Mouse (Mus musculus) liver, embryonic 16.5 days (tissue): ENCODE measurements around the gene Sf3a1. TPM values are rescaled to one million over a fixed set of nuclear protein-coding genes. Genes with fewer than 3 reads are reported as not detected.
A peak's percentile ranks its signal among the peaks of the same experiment; 100 is the strongest.

Experiments
- ATAC-seq: fragments of 200-750 bp; cut with Nextera tagmentation; 2 replicates; pipeline ENCODE4 v1.8.0; 2017; ENCODE audit warnings: low read depth, mild to moderate bottlenecking, moderate number of reproducible peaks, moderate library complexity
- H3K27ac ChIP-seq: fragments of 300-500 bp; sonication (generic); 2 replicates; pipeline ENCODE4 v1.5.1; 2014; ENCODE audit warnings: mild to moderate bottlenecking, low read length
- H3K27me3 ChIP-seq: fragments of 300-500 bp; sonication (generic); 2 replicates; pipeline ENCODE4 v1.6.1; 2014; ENCODE audit warnings: low read depth, low read length, mixed read lengths; ENCODE audit not compliant: control insufficient read depth, insufficient read depth
- H3K36me3 ChIP-seq: fragments of 300-500 bp; sonication (generic); 2 replicates; pipeline ENCODE4 v1.6.1; 2014; ENCODE audit warnings: mild to moderate bottlenecking; ENCODE audit not compliant: control insufficient read depth, insufficient read depth
- H3K4me1 ChIP-seq: fragments of 300-500 bp; sonication (generic); 2 replicates; pipeline ENCODE4 v1.6.1; 2014; ENCODE audit warnings: low read depth, low read length, mixed read lengths; ENCODE audit not compliant: control insufficient read depth
- H3K4me2 ChIP-seq: fragments of 300-500 bp; sonication (generic); 2 replicates; pipeline ENCODE4 v1.6.1; 2014; ENCODE audit warnings: low read depth, low read length, mixed read lengths
- H3K4me3 ChIP-seq: fragments of 300-500 bp; sonication (generic); 2 replicates; pipeline ENCODE4 v1.5.1; 2014; ENCODE audit warnings: low read depth, mild to moderate bottlenecking, low read length
- H3K9ac ChIP-seq: fragments of 300-500 bp; sonication (generic); 2 replicates; pipeline ENCODE4 v1.6.1; 2014; ENCODE audit warnings: low read depth, low read length
- H3K9me3 ChIP-seq: fragments of 300-500 bp; sonication (generic); replicated peaks from 2 replicates; pipeline ENCODE4 v1.6.1; 2016; ENCODE audit warnings: low read length; ENCODE audit not compliant: control insufficient read depth
- WGBS: fragments of 180-500 bp; shearing (Covaris S2); extraction: QIAGEN DNeasy Blood & Tissue Kit; methylation state at CpG from one replicate; pipeline ENCODE4 v1.1.7; 2014; ENCODE audit not compliant: insufficient replicate concordance; 5-methylcytosine and 5-hydroxymethylcytosine counted together
- polyA plus RNA-seq: library from polyadenylated mRNA; unstranded; fragments of >200 nt; fragmentation: Nextera tagmentation; extraction: Ambion mirVana; gene quantifications from 2 replicates; pipeline ENCODE4 v1.2.1, GENCODE M21; 2015

Gene Sf3a1
- polyA plus RNA-seq, 1 experiment from 2014 or later: 18.2 TPM

DNA sequence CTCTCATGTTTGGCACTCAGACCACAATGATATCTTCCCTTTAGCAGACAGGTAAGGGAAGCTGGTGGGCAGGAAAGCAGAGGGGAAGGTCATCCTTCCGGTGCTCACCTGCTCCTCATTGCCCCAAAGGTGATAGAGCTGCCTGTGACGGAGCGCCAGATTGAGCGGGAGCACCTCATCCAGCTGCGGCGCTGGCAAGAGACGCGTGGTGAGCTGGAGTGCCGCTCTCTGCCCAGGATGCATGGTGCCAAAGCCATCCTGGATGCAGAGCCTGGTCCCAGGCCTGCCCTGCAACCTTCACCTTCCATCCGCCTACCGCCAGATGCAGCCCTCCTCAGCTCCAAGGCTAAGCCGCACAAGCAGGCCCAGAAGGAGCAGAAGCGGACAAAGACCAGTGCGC lies 54.4 kb downstream of the Sf3a1 start:
- Histone ChIP-seq H3K4me1 (peaks cover 18% of the 10 kb centered on the region), H3K27ac (no peak overlapping the region), H3K4me2 (no peak overlapping the region), H3K27me3 (peaks cover 13% of the 10 kb centered on the region), H3K4me3 (no peak overlapping the region), H3K36me3 (no peaks in the 10 kb centered on the region), H3K9me3 (no peaks in the 10 kb centered on the region), H3K9ac (no peak overlapping the region)
- WGBS: 93% methylated on average over 14 of the region's 14 CpGs
- no peak for ATAC-seq

DNA sequence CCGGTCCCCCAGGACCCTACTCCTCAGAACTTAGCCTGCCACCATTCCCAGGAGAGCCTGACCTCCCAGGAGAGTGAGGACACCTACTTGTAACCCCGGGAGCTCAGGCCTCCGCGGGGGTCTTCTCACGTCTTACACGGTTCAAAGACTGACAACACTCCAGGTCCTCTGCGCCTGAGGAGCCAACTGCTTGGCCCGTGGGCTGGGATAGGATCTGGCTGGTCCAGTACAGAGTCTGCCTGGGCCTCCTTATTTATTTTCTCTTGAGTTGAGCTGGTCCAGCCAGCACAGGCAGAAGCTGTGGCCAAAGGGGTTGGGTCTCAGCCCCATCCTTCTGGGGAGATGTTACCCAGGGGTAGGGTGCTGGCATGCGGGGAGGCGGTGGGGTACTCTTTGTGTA lies 54.9 kb downstream of the Sf3a1 start:
- Histone ChIP-seq H3K9ac (no peak overlapping the region), H3K4me3 (no peak overlapping the region), H3K36me3 (no peaks in the 10 kb centered on the region), H3K27ac (no peak overlapping the region), H3K27me3 (peaks cover 17% of the 10 kb centered on the region), H3K9me3 (no peaks in the 10 kb centered on the region), H3K4me1 (peaks cover 21% of the 10 kb centered on the region), H3K4me2 (no peak overlapping the region)
- 72% methylated on average over 10 of the region's 10 CpGs for WGBS
- ATAC-seq: no peak

DNA sequence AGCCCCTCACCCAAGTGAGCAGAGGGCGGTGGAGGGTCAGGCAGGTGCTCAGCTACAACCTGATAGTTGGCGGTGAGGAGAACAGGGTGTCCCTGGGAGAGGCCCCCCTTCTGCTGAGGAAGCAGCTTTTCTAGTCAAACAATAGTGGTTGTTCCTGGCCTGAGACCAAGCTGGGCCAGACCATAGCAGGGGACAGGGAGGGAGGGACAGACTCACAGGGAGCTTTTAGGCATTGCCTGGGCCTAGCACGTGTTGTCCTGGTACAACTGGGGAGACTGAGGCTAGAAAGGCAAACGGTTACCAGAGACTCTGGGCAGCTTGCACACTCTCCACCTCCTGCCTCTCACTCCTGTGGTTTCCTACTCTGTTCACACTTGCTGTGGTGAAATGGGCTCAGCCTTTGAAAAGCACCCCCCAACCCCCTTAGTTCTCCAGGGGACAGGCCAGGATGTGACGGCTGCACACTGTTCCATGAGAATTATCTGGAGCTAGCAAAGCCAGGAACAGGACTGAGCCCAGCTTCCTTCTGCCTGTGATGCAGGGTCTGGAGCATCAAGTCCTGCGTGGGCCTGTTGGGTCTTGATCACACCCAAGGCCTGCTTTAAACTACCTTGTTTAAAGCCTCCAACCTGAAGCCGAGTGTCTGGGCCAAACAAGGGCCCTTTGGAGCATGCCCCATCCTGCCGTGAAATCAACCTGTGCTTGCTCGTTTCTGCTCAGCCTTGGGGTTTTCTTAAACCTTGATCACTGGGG lies 56.3 kb downstream of the Sf3a1 start:
- no peaks in the 10 kb centered on the region for H3K9me3 ChIP-seq
- H3K9ac ChIP-seq: no peak overlapping the region
- no peak overlapping the region for H3K4me2 ChIP-seq
- H3K4me1 ChIP-seq: peaks cover 27% of the 10 kb centered on the region
- H3K4me3 ChIP-seq: no peak overlapping the region
- WGBS: 69% methylated on average over 9 of the region's 9 CpGs
- peaks cover 17% of the 10 kb centered on the region for H3K27me3 ChIP-seq
- no peak overlapping the region for H3K27ac ChIP-seq
- ATAC-seq: no peak
- H3K36me3 ChIP-seq: no peaks in the 10 kb centered on the region

DNA sequence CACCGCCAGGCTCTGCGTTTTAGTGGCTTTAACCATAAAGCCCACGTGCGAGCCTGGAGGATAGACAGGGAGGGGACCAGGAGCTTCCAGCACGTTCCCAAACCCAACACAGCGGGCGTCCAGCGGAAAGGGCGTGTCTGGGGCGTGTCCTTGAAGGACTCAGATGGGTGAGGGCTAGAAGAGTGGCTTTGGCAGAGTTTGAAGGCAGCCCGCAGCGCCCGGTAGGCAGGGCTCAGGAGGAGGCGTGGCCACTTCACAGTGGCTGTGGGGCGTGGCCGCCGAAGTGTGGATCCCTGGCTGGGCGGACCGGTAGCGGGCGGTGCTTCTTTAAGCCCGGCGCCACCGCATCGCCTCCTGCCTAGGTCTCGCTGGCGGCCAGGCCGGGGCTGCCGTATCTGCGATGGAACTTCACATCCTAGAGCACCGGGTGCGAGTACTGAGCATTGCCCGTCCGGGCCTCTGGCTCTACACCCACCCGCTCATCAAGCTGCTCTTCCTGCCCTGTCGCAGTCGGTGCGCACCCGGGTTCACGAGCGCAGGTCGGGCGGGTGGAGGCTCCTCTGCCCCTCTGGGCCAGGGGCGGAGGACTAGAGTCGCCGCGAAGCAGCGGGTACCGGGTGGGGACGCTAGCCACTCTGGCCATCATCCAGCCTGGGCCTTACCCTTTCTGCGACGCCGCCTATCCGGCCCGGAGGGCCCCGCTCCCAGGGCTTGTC lies 57.9 kb downstream of the Sf3a1 start, which contains the start of gene Castor1:
Gene Castor1, plus strand, starts transcription at position 312 of the 716 bp plus-strand sequence.
- under 1% methylated on average over 56 of the region's 56 CpGs for WGBS
- H3K27me3 ChIP-seq: peaks cover 17% of the 10 kb centered on the region
- no peaks in the 10 kb centered on the region for H3K9me3 ChIP-seq
- peak within 1 kb of the TSS; percentile 74 for H3K9ac ChIP-seq
- ATAC-seq: peak; percentile 93
- 0 out of 2 replicates have a peak within 1 kb of the TSS, but pooled peaks have one; percentile 48 for H3K27ac ChIP-seq
- peak within 1 kb of the TSS; percentile 63 for H3K4me3 ChIP-seq
- H3K4me2 ChIP-seq: peak within 1 kb of the TSS; percentile 99
- no peaks in the 10 kb centered on the region for H3K36me3 ChIP-seq
- H3K4me1 ChIP-seq: peaks cover 41% of the 10 kb centered on the region

DNA sequence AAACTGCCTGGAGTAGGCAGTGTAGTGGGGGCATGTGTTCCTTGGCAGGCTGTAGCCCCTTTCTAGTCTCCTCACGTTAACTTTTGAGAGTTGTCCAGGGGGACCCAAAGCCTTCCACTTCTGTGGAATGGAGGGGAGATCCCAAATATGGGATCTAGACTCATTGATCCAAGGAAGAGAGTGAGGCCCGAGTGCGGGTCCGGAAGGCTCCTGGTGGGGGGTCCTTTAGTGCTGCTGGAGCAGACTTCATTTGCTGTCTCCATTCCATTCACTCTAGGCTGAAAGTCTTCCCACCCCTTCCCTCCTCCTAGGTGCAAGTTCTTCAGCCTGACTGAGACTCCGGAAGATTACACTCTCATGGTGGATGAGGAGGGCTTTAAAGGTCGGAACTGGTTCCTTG lies 58.5 kb downstream of the Sf3a1 start:
- Histone ChIP-seq H3K36me3 (no peaks in the 10 kb centered on the region), H3K9me3 (no peaks in the 10 kb centered on the region), H3K27ac (no peak overlapping the region), H3K4me1 (peaks cover 47% of the 10 kb centered on the region), H3K9ac (peak overlapping the region; percentile 74), H3K4me2 (peak overlapping the region; percentile 99), H3K4me3 (peak overlapping the region; percentile 63), H3K27me3 (peaks cover 17% of the 10 kb centered on the region)
- WGBS: 14% methylated on average over 6 of the region's 6 CpGs
- no peak for ATAC-seq

DNA sequence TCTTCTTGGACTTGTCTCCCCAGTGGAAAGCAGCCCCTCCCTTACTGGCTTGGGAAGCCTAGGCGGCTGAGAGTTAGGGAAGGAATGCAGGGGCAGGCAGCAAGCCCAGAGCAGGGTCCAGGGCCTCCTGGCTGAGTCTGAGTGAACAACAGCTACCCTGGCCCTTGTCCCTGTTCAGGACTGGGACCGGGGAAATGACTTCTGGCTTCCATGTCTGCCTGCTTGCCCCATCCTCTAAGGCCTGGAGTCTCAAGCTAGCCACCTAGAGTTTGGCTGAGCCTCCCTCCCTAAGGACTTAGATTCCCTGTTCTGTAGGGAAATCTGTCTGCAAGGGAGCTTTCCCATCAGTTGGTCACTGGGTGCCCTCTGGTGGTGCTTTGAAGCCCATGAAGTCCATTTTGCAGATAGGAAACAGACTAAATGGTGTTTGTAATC lies 59.2 kb downstream of the Sf3a1 start:
- Histone ChIP-seq H3K9ac (no peak overlapping the region), H3K36me3 (no peaks in the 10 kb centered on the region), H3K4me1 (peaks cover 54% of the 10 kb centered on the region), H3K4me3 (no peak overlapping the region), H3K9me3 (no peaks in the 10 kb centered on the region), H3K4me2 (0 out of 2 replicates have a peak overlapping the region, but pooled peaks have one; percentile 99), H3K27ac (no peak overlapping the region), H3K27me3 (peaks cover 17% of the 10 kb centered on the region)
- WGBS: 20% methylated on average over 2 of the region's 2 CpGs
- ATAC-seq: no peak

DNA sequence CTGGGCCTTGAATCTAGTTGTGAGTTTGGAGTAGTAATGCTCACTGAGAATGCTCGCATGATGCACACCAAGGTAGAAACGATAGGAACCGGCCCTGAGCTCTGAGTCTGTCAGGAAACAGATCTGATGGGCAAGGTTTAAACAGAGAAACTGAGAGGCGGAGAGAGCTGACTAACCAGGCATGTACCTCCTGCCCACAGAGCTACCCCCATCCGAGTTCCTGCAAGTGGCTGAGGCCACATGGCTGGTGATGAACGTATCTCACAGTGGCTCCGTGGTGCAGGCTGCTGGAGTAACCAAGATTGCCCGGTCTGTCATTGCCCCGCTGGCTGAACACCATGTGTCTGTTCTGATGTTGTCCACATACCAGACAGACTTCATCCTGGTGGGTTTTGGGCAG lies 59.8 kb downstream of the Sf3a1 start:
- ATAC-seq: no peak
- no peak overlapping the region for H3K4me2 ChIP-seq
- peaks cover 60% of the 10 kb centered on the region for H3K4me1 ChIP-seq
- peaks cover 17% of the 10 kb centered on the region for H3K27me3 ChIP-seq
- H3K9ac ChIP-seq: no peak overlapping the region
- no peak overlapping the region for H3K4me3 ChIP-seq
- no peaks in the 10 kb centered on the region for H3K36me3 ChIP-seq
- WGBS: 50% methylated on average over 9 of the region's 9 CpGs
- no peaks in the 10 kb centered on the region for H3K9me3 ChIP-seq
- no peak overlapping the region for H3K27ac ChIP-seq

DNA sequence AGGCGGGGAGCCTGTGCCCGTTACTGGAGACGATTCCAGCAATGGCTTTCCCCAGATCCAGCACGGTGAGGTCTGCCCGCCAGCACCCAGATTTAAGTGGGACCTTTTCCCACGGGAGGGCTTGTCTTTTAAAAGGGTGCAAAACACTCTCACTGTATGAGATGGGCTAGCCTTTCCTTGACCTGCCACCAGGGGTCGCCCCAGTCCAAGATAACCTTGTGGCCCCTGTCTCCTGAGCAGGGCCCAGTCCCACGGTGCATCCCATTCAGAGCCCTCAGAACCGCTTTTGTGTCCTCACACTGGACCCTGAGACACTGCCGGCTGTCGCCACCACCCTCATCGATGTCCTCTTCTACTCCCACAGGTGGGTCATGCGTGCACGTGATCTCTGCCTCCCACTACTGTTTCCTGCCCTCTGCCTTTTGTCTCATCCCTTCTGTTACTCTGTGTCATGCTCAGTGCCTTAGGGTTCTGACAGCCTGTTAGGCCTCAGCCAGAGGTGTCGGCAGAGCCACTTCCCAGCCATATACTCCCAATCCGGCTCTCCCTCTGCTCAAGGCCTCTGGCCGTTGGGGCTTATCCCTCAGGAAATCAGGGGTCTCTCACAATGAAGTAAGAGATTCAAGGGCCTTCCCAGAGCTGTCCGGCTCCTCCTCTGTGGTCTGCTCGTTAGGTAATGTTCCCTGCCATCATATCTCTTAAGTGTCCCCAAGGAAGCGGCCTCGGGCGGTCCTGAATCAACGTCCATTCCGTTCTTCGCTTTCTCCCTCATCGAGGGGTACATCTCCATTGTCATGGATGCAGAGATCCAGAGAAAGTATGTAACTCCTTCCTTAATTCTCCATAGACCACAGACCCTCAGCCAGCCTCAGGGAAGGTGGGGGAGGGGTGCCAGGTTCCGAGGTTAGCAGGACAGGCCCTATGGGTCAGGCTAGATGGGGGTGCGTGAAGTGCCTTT lies 60.6 kb downstream of the Sf3a1 start:
- Histone ChIP-seq H3K27ac (no peak overlapping the region), H3K4me2 (no peak overlapping the region), H3K27me3 (peaks cover 17% of the 10 kb centered on the region), H3K36me3 (no peaks in the 10 kb centered on the region), H3K4me1 (peaks cover 64% of the 10 kb centered on the region), H3K9ac (no peak overlapping the region), H3K9me3 (no peaks in the 10 kb centered on the region), H3K4me3 (no peak overlapping the region)
- ATAC-seq: no peak
- WGBS: 48% methylated on average over 28 of the region's 28 CpGs
